Comparison of ENCODE assay signal across 8 mouse cellular contexts in the genomic region with DNA sequence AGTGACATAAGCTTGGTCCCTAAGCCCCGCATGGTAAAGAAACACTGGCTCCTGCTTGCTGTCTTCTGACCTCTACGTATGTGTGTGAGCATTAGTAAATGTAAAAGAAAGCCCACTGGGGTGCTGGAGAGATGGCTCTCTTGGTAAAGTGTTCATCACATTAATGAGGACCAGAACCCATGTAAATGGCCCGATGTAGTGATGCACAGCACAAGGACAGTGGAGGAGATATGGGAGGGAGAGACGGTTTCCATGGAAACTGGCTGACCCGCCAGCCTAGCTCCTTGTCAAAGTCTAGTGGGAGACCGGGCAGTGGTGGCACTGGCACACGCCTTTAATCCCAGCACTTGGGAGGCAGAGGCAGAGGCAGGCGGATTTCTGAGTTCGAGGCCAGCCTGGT. TPM values are rescaled to one million over a fixed set of nuclear protein-coding genes. Genes with fewer than 3 reads are reported as not detected.
DNase-seq lines count a peak whose midpoint lies in the region; ATAC-seq and TF ChIP-seq lines count a peak whose summit lies in the region.

No protein-coding gene starts in this region.

- no peak overlapping the region for H3K4me2 ChIP-seq in forebrain, embryonic 12.5 days
- no peak overlapping the region for H3K4me2 ChIP-seq in forebrain, embryonic 16.5 days (ENCODE audit: low read length)
- H3K4me2 ChIP-seq in lung, postnatal 0 days (replicated peaks; ENCODE audit: low read depth, low read length): no peak overlapping the region
- no peak overlapping the region for H3K4me2 ChIP-seq in intestine, embryonic 16.5 days (ENCODE audit: low read depth, low read length)
- H3K4me2 ChIP-seq in stomach, embryonic 16.5 days (ENCODE audit: low read depth, low read length): 0 out of 2 replicates have a peak overlapping the region, but pooled peaks have one; percentile 34

- peaks cover 42% of the 10 kb centered on the region for H3K36me3 ChIP-seq in forebrain, embryonic 12.5 days (replicated peaks)
- no peaks in the 10 kb centered on the region for H3K36me3 ChIP-seq in forebrain, embryonic 16.5 days (ENCODE audit: control insufficient read depth, insufficient read depth)
- peaks cover 17% of the 10 kb centered on the region for H3K36me3 ChIP-seq in lung, postnatal 0 days (ENCODE audit: insufficient read depth, low read length)
- peaks cover 16% of the 10 kb centered on the region for H3K36me3 ChIP-seq in intestine, embryonic 16.5 days (ENCODE audit: control insufficient read depth, insufficient read depth, low read length)
- peaks cover 18% of the 10 kb centered on the region; the same call in 1 of the 2 replicates for H3K36me3 ChIP-seq in stomach, embryonic 16.5 days (ENCODE audit: control insufficient read depth, insufficient read depth, low read length)

- TF ChIP-seq CTCF in lung, postnatal 0 days (IDR thresholded peaks at IDR 0.05): no peak
- no peak for TF ChIP-seq CTCF in lung, adult 2 months (IDR thresholded peaks at IDR 0.05; ENCODE audit: insufficient read depth, low read length)

- TF ChIP-seq EP300 in lung, postnatal 0 days (IDR thresholded peaks at IDR 0.05): no peak

- no peak for TF ChIP-seq POLR2A in lung, adult 2 months (IDR thresholded peaks at IDR 0.05; ENCODE audit: borderline replicate concordance, extremely low read depth, low read depth, low read length)

- H3K4me1 ChIP-seq in forebrain, embryonic 12.5 days: peaks cover 10% of the 10 kb centered on the region
- H3K4me1 ChIP-seq in forebrain, embryonic 16.5 days (replicated peaks; ENCODE audit: control insufficient read depth, insufficient read depth, low read length): no peaks in the 10 kb centered on the region; the same call in 1 of the 2 replicates
- H3K4me1 ChIP-seq in lung, postnatal 0 days (ENCODE audit: insufficient read depth, low read depth, low read length): no peaks in the 10 kb centered on the region
- H3K4me1 ChIP-seq in lung, adult 2 months (ENCODE audit: control insufficient read depth, insufficient read depth, low read length): peaks cover 11% of the 10 kb centered on the region
- peaks cover 10% of the 10 kb centered on the region for H3K4me1 ChIP-seq in intestine, embryonic 16.5 days (ENCODE audit: control insufficient read depth, insufficient read depth, low read length)
- 0 out of 2 replicates have a peak, but pooled peaks cover 7% of the 10 kb centered on the region for H3K4me1 ChIP-seq in stomach, embryonic 16.5 days (ENCODE audit: control insufficient read depth, insufficient read depth, low read length)

- H3K9me3 ChIP-seq in forebrain, embryonic 12.5 days: no peaks in the 10 kb centered on the region
- H3K9me3 ChIP-seq in forebrain, embryonic 16.5 days (ENCODE audit: control insufficient read depth, low read length): no peaks in the 10 kb centered on the region
- H3K9me3 ChIP-seq in lung, postnatal 0 days (ENCODE audit: low read length): no peaks in the 10 kb centered on the region
- H3K9me3 ChIP-seq in intestine, embryonic 16.5 days (ENCODE audit: control insufficient read depth, low read length): no peaks in the 10 kb centered on the region
- no peaks in the 10 kb centered on the region for H3K9me3 ChIP-seq in stomach, embryonic 16.5 days (replicated peaks; ENCODE audit: control insufficient read depth, low read length)

- no peak overlapping the region for H3K27ac ChIP-seq in forebrain, embryonic 12.5 days
- H3K27ac ChIP-seq in forebrain, embryonic 16.5 days (ENCODE audit: low read length): no peak overlapping the region
- no peak overlapping the region for H3K27ac ChIP-seq in lung, postnatal 0 days (ENCODE audit: low read length)
- H3K27ac ChIP-seq in intestine, embryonic 16.5 days (ENCODE audit: low read length): no peak overlapping the region
- no peak overlapping the region for H3K27ac ChIP-seq in stomach, embryonic 16.5 days (ENCODE audit: low read length)

- WGBS in forebrain, embryonic 12.5 days: 55% methylated on average over 9 of the region's 9 CpGs
- 46% methylated on average over 9 of the region's 9 CpGs for WGBS in forebrain, embryonic 16.5 days
- 37% methylated on average over 9 of the region's 9 CpGs for WGBS in lung, postnatal 0 days
- WGBS in lung, adult 2 months: 43% methylated on average over 9 of the region's 9 CpGs
- 47% methylated on average over 9 of the region's 9 CpGs for WGBS in intestine, embryonic 16.5 days
- 52% methylated on average over 9 of the region's 9 CpGs for WGBS in stomach, embryonic 16.5 days

- H3K4me3 ChIP-seq in forebrain, embryonic 12.5 days (replicated peaks): no peak overlapping the region
- no peak overlapping the region for H3K4me3 ChIP-seq in forebrain, embryonic 16.5 days (replicated peaks; ENCODE audit: low read length)
- no peak overlapping the region for H3K4me3 ChIP-seq in lung, postnatal 0 days (ENCODE audit: low read depth, low read length)
- H3K4me3 ChIP-seq in lung, adult 2 months (replicated peaks; ENCODE audit: extremely low read depth, low read depth, low read length): no peak overlapping the region
- no peak overlapping the region for H3K4me3 ChIP-seq in intestine, embryonic 16.5 days (ENCODE audit: low read length)
- H3K4me3 ChIP-seq in stomach, embryonic 16.5 days (replicated peaks; ENCODE audit: low read length): no peak overlapping the region

- DNase-seq in lung, postnatal 0 days (ENCODE audit: low spot score): no peak
- no peak for DNase-seq in lung, adult 2 months
- no peak for DNase-seq in right cerebral cortex, postnatal 4 days
- no peak for DNase-seq in urinary bladder, postnatal 36 days (ENCODE audit: low spot score in 2 of 2)

- H3K9ac ChIP-seq in forebrain, embryonic 12.5 days: no peak overlapping the region
- no peak overlapping the region for H3K9ac ChIP-seq in forebrain, embryonic 16.5 days (replicated peaks; ENCODE audit: low read depth, low read length)
- no peak overlapping the region for H3K9ac ChIP-seq in lung, postnatal 0 days (replicated peaks; ENCODE audit: low read depth)
- H3K9ac ChIP-seq in intestine, embryonic 16.5 days (ENCODE audit: low read depth, low read length): no peak overlapping the region
- H3K9ac ChIP-seq in stomach, embryonic 16.5 days (ENCODE audit: low read length): no peak overlapping the region

- ATAC-seq in forebrain, embryonic 12.5 days (ENCODE audit: low FRiP score): 0 out of 2 replicates have a peak, but pooled peaks have one; percentile 23
- ATAC-seq in forebrain, embryonic 16.5 days: no peak
- peak; percentile 9; the same call in 1 of the 2 replicates for ATAC-seq in lung, postnatal 0 days
- 0 out of 2 replicates have a peak, but pooled peaks have one; percentile 27 for ATAC-seq in intestine, embryonic 16.5 days
- ATAC-seq in stomach, embryonic 16.5 days (ENCODE audit: insufficient read depth, low FRiP score): 0 out of 2 replicates have a peak, but pooled peaks have one; percentile 2

- no peaks in the 10 kb centered on the region for H3K27me3 ChIP-seq in forebrain, embryonic 12.5 days
- no peaks in the 10 kb centered on the region for H3K27me3 ChIP-seq in forebrain, embryonic 16.5 days (replicated peaks; ENCODE audit: control insufficient read depth, insufficient read depth, low read length)
- no peaks in the 10 kb centered on the region for H3K27me3 ChIP-seq in lung, postnatal 0 days (replicated peaks; ENCODE audit: insufficient read depth, low read length)
- no peaks in the 10 kb centered on the region for H3K27me3 ChIP-seq in intestine, embryonic 16.5 days (replicated peaks; ENCODE audit: control insufficient read depth, insufficient read depth, low read length)
- no peaks in the 10 kb centered on the region for H3K27me3 ChIP-seq in stomach, embryonic 16.5 days (ENCODE audit: control insufficient read depth, insufficient read depth, low read length)

RNA-seq across cellular contexts. Expression of a gene that starts 26.8 kb away (rescaled TPM):
- 26.7 and 27.7 TPM in 2 replicates for polyA plus RNA-seq in forebrain, embryonic 12.5 days (2016; fragmentation: Nextera tagmentation; extraction: Ambion mirVana)
- 6.1 and 8.1 TPM in 2 replicates for polyA plus RNA-seq in forebrain, embryonic 16.5 days (2015; fragmentation: Nextera tagmentation; extraction: Ambion mirVana)
- 30.9 and 33.2 TPM in 2 replicates for polyA plus RNA-seq in lung, postnatal 0 days (2015; fragmentation: Nextera tagmentation; extraction: Ambion mirVana)
- 105 and 123 TPM in 2 replicates for polyA plus RNA-seq in lung, adult 2 months (2012; rRNA removed)
- polyA plus RNA-seq in intestine, embryonic 16.5 days (2015; fragmentation: Nextera tagmentation; extraction: Ambion mirVana): 29.9 and 31.2 TPM in 2 replicates
- polyA plus RNA-seq in stomach, embryonic 16.5 days (2015; fragmentation: Nextera tagmentation; extraction: Ambion mirVana): 31.3 and 31.6 TPM in 2 replicates

RNA-seq across cellular contexts. Expression of a gene that starts 43.3 kb away (rescaled TPM):
- polyA plus RNA-seq in forebrain, embryonic 12.5 days (2016; fragmentation: Nextera tagmentation; extraction: Ambion mirVana): 17.3 and 17.4 TPM in 2 replicates
- 17.7 and 26.0 TPM in 2 replicates for polyA plus RNA-seq in forebrain, embryonic 16.5 days (2015; fragmentation: Nextera tagmentation; extraction: Ambion mirVana)
- polyA plus RNA-seq in lung, postnatal 0 days (2015; fragmentation: Nextera tagmentation; extraction: Ambion mirVana): 8.2 TPM in 2 replicates
- polyA plus RNA-seq in lung, adult 2 months (2012; rRNA removed): 22.5 and 24.1 TPM in 2 replicates
- polyA plus RNA-seq in intestine, embryonic 16.5 days (2015; fragmentation: Nextera tagmentation; extraction: Ambion mirVana): 14.7 and 15.7 TPM in 2 replicates
- polyA plus RNA-seq in stomach, embryonic 16.5 days (2015; fragmentation: Nextera tagmentation; extraction: Ambion mirVana): 12.6 and 13.7 TPM in 2 replicates
